Mouse (Mus musculus) heart, postnatal 0 days (tissue): ENCODE measurements around the gene Mrpl18. TPM values are rescaled to one million over a fixed set of nuclear protein-coding genes. Genes with fewer than 3 reads are reported as not detected.
"Not testable (repeated sequence)": the region's sequence is repeated elsewhere in the genome, so short reads cannot be mapped to it uniquely, and the experiment has no call there.

Experiments used
- ATAC-seq: fragments of 200-750 bp; cut with Nextera tagmentation; 2 replicates; pipeline ENCODE4 v1.8.0; 2017; ENCODE audit warnings: low read depth, moderate number of reproducible peaks, moderate library complexity; ENCODE audit not compliant: insufficient read depth
- DNase-seq: peaks from one replicate; pipeline ENCODE4 v3.0.0-alpha.2; 2016; ENCODE audit warnings: low spot score
- H3K27ac ChIP-seq: fragments of 300-500 bp; sonication (generic); 2 replicates; pipeline ENCODE4 v1.5.1; 2014; ENCODE audit warnings: low read depth, mild to moderate bottlenecking
- H3K27me3 ChIP-seq: fragments of 300-500 bp; sonication (generic); 2 replicates; pipeline ENCODE4 v1.6.1; 2014; ENCODE audit warnings: low read length, mixed read lengths; ENCODE audit not compliant: control insufficient read depth, insufficient read depth
- H3K36me3 ChIP-seq: fragments of 300-500 bp; sonication (generic); replicated peaks from 2 replicates; pipeline ENCODE4 v1.6.1; 2014; ENCODE audit warnings: low read length, mixed read lengths; ENCODE audit not compliant: control insufficient read depth, insufficient read depth
- H3K4me1 ChIP-seq: fragments of 300-500 bp; sonication (generic); 2 replicates; pipeline ENCODE4 v1.6.1; 2014; ENCODE audit warnings: antibody characterized with exemption; ENCODE audit not compliant: control insufficient read depth, insufficient read depth
- H3K4me2 ChIP-seq: fragments of 300-500 bp; sonication (generic); 2 replicates; pipeline ENCODE4 v1.6.1; 2014; ENCODE audit warnings: low read depth, mild to moderate bottlenecking, low read length, moderate library complexity
- H3K4me3 ChIP-seq: fragments of 300-500 bp; sonication (generic); 2 replicates; pipeline ENCODE4 v1.5.1; 2014; ENCODE audit warnings: low read depth, low read length
- H3K9ac ChIP-seq: fragments of 300-500 bp; sonication (generic); replicated peaks from 2 replicates; pipeline ENCODE4 v1.6.1; 2014; ENCODE audit warnings: low read depth, low read length, mixed read lengths
- H3K9me3 ChIP-seq: fragments of 300-500 bp; sonication (generic); replicated peaks from 2 replicates; pipeline ENCODE4 v1.6.1; 2016; ENCODE audit warnings: low read length; ENCODE audit not compliant: control insufficient read depth
- CTCF ChIP-seq: IDR thresholded peaks from 2 replicates; pipeline ENCODE4 v1.5.1; 2016; ENCODE audit warnings: antibody characterized with exemption, control low read depth, low read depth
- EP300 ChIP-seq: IDR thresholded peaks from 2 replicates; pipeline ENCODE4 v1.6.1; 2016; ENCODE audit warnings: antibody characterized with exemption, low read depth
- WGBS: fragments of 180-500 bp; shearing (Covaris S2); extraction: QIAGEN DNeasy Blood & Tissue Kit; methylation state at CpG from one replicate; pipeline ENCODE4 v1.1.7; 2014; 5-methylcytosine and 5-hydroxymethylcytosine counted together
- polyA plus RNA-seq: library from polyadenylated mRNA; unstranded; fragments of >200 nt; fragmentation: Nextera tagmentation; extraction: Ambion mirVana; gene quantifications from 2 replicates; pipeline ENCODE4 v1.2.1, GENCODE M21; 2015
- total RNA-seq: library from RNA; depleted of rRNA; stranded (reverse); fragments of >200 nt; gene quantifications from 2 replicates; pipeline ENCODE4 v1.2.3, GENCODE M21; 2014; ENCODE audit warnings: low replicate concordance; rRNA removed

The Mrpl18 gene
- total RNA-seq (77.5 and 154 TPM in 2 replicates), polyA plus RNA-seq (269 and 276 TPM in 2 replicates)

- peak within 1 kb of the TSS; percentile 94 for H3K9ac ChIP-seq
- peak within 1 kb of the TSS; percentile 94 for H3K27ac ChIP-seq
- peak; percentile 100 for DNase-seq
- peak; percentile 98 for ATAC-seq
- peaks cover 49% of the 10 kb centered on the region for H3K36me3 ChIP-seq
- WGBS = under 1% methylated on average over 56 of the region's 56 CpGs
- peak; percentile 79; the same call in 1 of the 2 replicates for TF ChIP-seq EP300
- no peak for TF ChIP-seq CTCF
- peaks cover 7% of the 10 kb centered on the region for H3K4me1 ChIP-seq
- no peaks in the 10 kb centered on the region for H3K9me3 ChIP-seq
- H3K4me2 ChIP-seq = peak within 1 kb of the TSS; percentile 81
- H3K27me3 ChIP-seq = no peaks in the 10 kb centered on the region
- peak within 1 kb of the TSS; percentile 82 for H3K4me3 ChIP-seq
These were observed at the start of gene Mrpl18 for GRCm38 (mm10) chr17:12915881-12916583. Mrpl18 (minus strand) TSS chr17:12916345.

- 80% methylated on average over 3 of the region's 3 CpGs for WGBS
These were observed 47.3 kb upstream of the Mrpl18 start for GRCm38 (mm10) chr17:12963476-12963875.

GRCm38 (mm10) chr17:12960331-12960873, 44.3 kb upstream of the Mrpl18 start, which contains the start of gene Acat2:
Acat2 (minus strand) TSS chr17:12960747.
- Histone ChIP-seq H3K4me3 (peak within 1 kb of the TSS; percentile 73), H3K9ac (peak within 1 kb of the TSS; percentile 12; the same call in 1 of the 2 replicates), H3K4me1 (peaks cover 6% of the 10 kb centered on the region; the same call in 1 of the 2 replicates), H3K4me2 (peak within 1 kb of the TSS; percentile 69), H3K36me3 (no peaks in the 10 kb centered on the region), H3K27me3 (no peaks in the 10 kb centered on the region), H3K9me3 (no peaks in the 10 kb centered on the region), H3K27ac (peak within 1 kb of the TSS; percentile 75)
- WGBS = under 1% methylated on average over 40 of the region's 42 CpGs
- DNase-seq (peak; percentile 88), ATAC-seq (peak; percentile 98)
- TF ChIP-seq CTCF = no peak
- TF ChIP-seq EP300 = no peak

More at GRCm38 (mm10) chr17:12963476-12963875, 47.3 kb upstream of the Mrpl18 start:
- ATAC-seq (no peak), DNase-seq (no peak)
- H3K27ac ChIP-seq = no peak overlapping the region
- no peak overlapping the region for H3K4me2 ChIP-seq
- peaks cover 12% of the 10 kb centered on the region for H3K36me3 ChIP-seq
- TF ChIP-seq CTCF (no peak), EP300 (no peak)
- no peak overlapping the region for H3K9ac ChIP-seq
- H3K27me3 ChIP-seq = no peaks in the 10 kb centered on the region
- peaks cover 6% of the 10 kb centered on the region; the same call in 1 of the 2 replicates for H3K4me1 ChIP-seq
- H3K9me3 ChIP-seq = no peaks in the 10 kb centered on the region
- H3K4me3 ChIP-seq = no peak overlapping the region

- H3K36me3 ChIP-seq, H3K4me2 ChIP-seq, H3K27me3 ChIP-seq, H3K4me1 ChIP-seq, H3K27ac ChIP-seq, H3K4me3 ChIP-seq, H3K9me3 ChIP-seq, ATAC-seq, DNase-seq, H3K9ac ChIP-seq: not testable (repeated sequence)
- WGBS = 29% methylated on average over 1 of the region's 2 CpGs
These were observed 43.2 kb upstream of the Mrpl18 start for GRCm38 (mm10) chr17:12959377-12959776.

GRCm38 (mm10) chr17:12956664-12957063, 40.5 kb upstream of the Mrpl18 start:
- Histone ChIP-seq H3K4me3 (no peak overlapping the region), H3K9ac (no peak overlapping the region), H3K27me3 (no peaks in the 10 kb centered on the region), H3K36me3 (no peaks in the 10 kb centered on the region), H3K4me2 (no peak overlapping the region), H3K4me1 (peaks cover 6% of the 10 kb centered on the region; the same call in 1 of the 2 replicates), H3K27ac (no peak overlapping the region), H3K9me3 (no peaks in the 10 kb centered on the region)
- TF ChIP-seq EP300 (no peak), CTCF (no peak)
- DNase-seq = no peak
- 80% methylated on average over 8 of the region's 8 CpGs for WGBS
- no peak for ATAC-seq
